Mouse (Mus musculus): ENCODE data around the gene Rhd.
"Not testable (repeated sequence)": the region's sequence is repeated elsewhere in the genome, so short reads cannot be mapped to it uniquely, and the experiment has no call there.

- not testable (repeated sequence) for TF ChIP-seq CTCF (IDR thresholded peaks at IDR 0.05; ENCODE audit: borderline replicate concordance, control insufficient read depth, extremely low read depth, insufficient read depth, low read length, poor library complexity); POLR2A (IDR thresholded peaks at IDR 0.05; ENCODE audit: control insufficient read depth, extremely low read depth, insufficient read depth, low read length, poor library complexity)
Observed at GRCm38 (mm10) chr4:134838706-134839105, 25.6 kb upstream of the Rhd start.
